Mouse (Mus musculus): ENCODE results near the gene Syt2. TPM values are rescaled to one million over a fixed set of nuclear protein-coding genes. Genes with fewer than 3 reads are reported as not detected.

Gene Syt2
- total and polyA plus RNA-seq, 2 experiments from 2014 or later = 6.2 to 19.0 TPM

GRCm38 (mm10) chr1:134700634-134701033, 54.2 kb downstream of the Syt2 start:
- 31% methylated on average over 5 of the region's 5 CpGs for WGBS
- no peaks in the 10 kb centered on the region for H3K9me3 ChIP-seq (ENCODE audit: low read length)
- no peak for TF ChIP-seq CTCF (IDR thresholded peaks at IDR 0.05)
- no peaks in the 10 kb centered on the region for H3K4me1 ChIP-seq (ENCODE audit: insufficient read depth, low read length)
- no peak overlapping the region for H3K4me3 ChIP-seq (ENCODE audit: low read depth, low read length)
- no peak overlapping the region for H3K4me2 ChIP-seq (ENCODE audit: low read depth, low read length, poor library complexity, severe bottlenecking)
- ATAC-seq (ENCODE audit: low FRiP score) (no peak), DNase-seq (ENCODE audit: low spot score) (no peak)
- H3K27me3 ChIP-seq (ENCODE audit: insufficient read depth, low read length) = no peaks in the 10 kb centered on the region
- no peak overlapping the region for H3K9ac ChIP-seq (replicated peaks; ENCODE audit: low read length, poor library complexity, severe bottlenecking)
- no peak overlapping the region for H3K27ac ChIP-seq (ENCODE audit: low read depth, low read length)
- no peaks in the 10 kb centered on the region for H3K36me3 ChIP-seq (ENCODE audit: insufficient read depth, low read length)

- 0 out of 2 replicates have a peak, but pooled peaks cover 2% of the 10 kb centered on the region for H3K27me3 ChIP-seq (ENCODE audit: insufficient read depth, low read length)
- DNase-seq (ENCODE audit: low spot score) = no peak
- no peak for TF ChIP-seq CTCF (IDR thresholded peaks at IDR 0.05)
- no peaks in the 10 kb centered on the region for H3K9me3 ChIP-seq (ENCODE audit: low read length)
- H3K27ac ChIP-seq (ENCODE audit: low read depth, low read length) = no peak overlapping the region
- ATAC-seq (ENCODE audit: low FRiP score) = no peak
- no peak overlapping the region for H3K9ac ChIP-seq (replicated peaks; ENCODE audit: low read length, poor library complexity, severe bottlenecking)
- no peaks in the 10 kb centered on the region for H3K4me1 ChIP-seq (ENCODE audit: insufficient read depth, low read length)
- no peaks in the 10 kb centered on the region for H3K36me3 ChIP-seq (ENCODE audit: insufficient read depth, low read length)
- 17% methylated on average over 6 of the region's 6 CpGs for WGBS
- H3K4me2 ChIP-seq (ENCODE audit: low read depth, low read length, poor library complexity, severe bottlenecking) = no peak overlapping the region
- no peak overlapping the region for H3K4me3 ChIP-seq (ENCODE audit: low read depth, low read length)
These were observed 54.7 kb downstream of the Syt2 start for GRCm38 (mm10) chr1:134701191-134701590.

- ATAC-seq (ENCODE audit: low FRiP score) (no peak), DNase-seq (ENCODE audit: low spot score) (no peak)
These were observed 56.8 kb downstream of the Syt2 start for GRCm38 (mm10) chr1:134703232-134703631.

GRCm38 (mm10) chr1:134704396-134705306, 58.2 kb downstream of the Syt2 start:
- DNase-seq (ENCODE audit: low spot score) (peak; percentile 56), ATAC-seq (ENCODE audit: low FRiP score) (no peak; the same call in 1 of the 2 replicates)
- Histone ChIP-seq H3K27me3 (ENCODE audit: insufficient read depth, low read length) (0 out of 2 replicates have a peak, but pooled peaks cover 4% of the 10 kb centered on the region), H3K27ac (ENCODE audit: low read depth, low read length) (no peak overlapping the region), H3K9ac (replicated peaks; ENCODE audit: low read length, poor library complexity, severe bottlenecking) (no peak overlapping the region), H3K4me2 (ENCODE audit: low read depth, low read length, poor library complexity, severe bottlenecking) (0 out of 2 replicates have a peak overlapping the region, but pooled peaks have one; percentile 13), H3K36me3 (ENCODE audit: insufficient read depth, low read length) (no peaks in the 10 kb centered on the region), H3K4me1 (ENCODE audit: insufficient read depth, low read length) (no peaks in the 10 kb centered on the region), H3K4me3 (ENCODE audit: low read depth, low read length) (no peak overlapping the region), H3K9me3 (ENCODE audit: low read length) (no peaks in the 10 kb centered on the region)
- 37% methylated on average over 22 of the region's 22 CpGs for WGBS
- peak; percentile 92 for TF ChIP-seq CTCF (IDR thresholded peaks at IDR 0.05)

More at GRCm38 (mm10) chr1:134703232-134703631, 56.8 kb downstream of the Syt2 start:
- Histone ChIP-seq H3K4me3 (ENCODE audit: low read depth, low read length) (no peak overlapping the region), H3K36me3 (ENCODE audit: insufficient read depth, low read length) (no peaks in the 10 kb centered on the region), H3K27ac (ENCODE audit: low read depth, low read length) (no peak overlapping the region), H3K9ac (replicated peaks; ENCODE audit: low read length, poor library complexity, severe bottlenecking) (no peak overlapping the region), H3K27me3 (ENCODE audit: insufficient read depth, low read length) (0 out of 2 replicates have a peak, but pooled peaks cover 4% of the 10 kb centered on the region), H3K4me2 (ENCODE audit: low read depth, low read length, poor library complexity, severe bottlenecking) (no peak overlapping the region), H3K4me1 (ENCODE audit: insufficient read depth, low read length) (no peaks in the 10 kb centered on the region), H3K9me3 (ENCODE audit: low read length) (no peaks in the 10 kb centered on the region)
- WGBS = 92% methylated on average over 2 of the region's 2 CpGs
- TF ChIP-seq CTCF (IDR thresholded peaks at IDR 0.05) = no peak

- Histone ChIP-seq H3K4me1 (ENCODE audit: insufficient read depth, low read length) (no peaks in the 10 kb centered on the region), H3K9ac (replicated peaks; ENCODE audit: low read length, poor library complexity, severe bottlenecking) (no peak overlapping the region), H3K27me3 (ENCODE audit: insufficient read depth, low read length) (peaks cover 9% of the 10 kb centered on the region; the same call in 1 of the 2 replicates), H3K4me2 (ENCODE audit: low read depth, low read length, poor library complexity, severe bottlenecking) (no peak overlapping the region), H3K9me3 (ENCODE audit: low read length) (no peaks in the 10 kb centered on the region), H3K4me3 (ENCODE audit: low read depth, low read length) (no peak overlapping the region), H3K27ac (ENCODE audit: low read depth, low read length) (no peak overlapping the region), H3K36me3 (ENCODE audit: insufficient read depth, low read length) (no peaks in the 10 kb centered on the region)
- TF ChIP-seq CTCF (IDR thresholded peaks at IDR 0.05) = no peak
- DNase-seq (ENCODE audit: low spot score) (no peak), ATAC-seq (ENCODE audit: low FRiP score) (no peak)
- whole genome bisulfite sequencing = 68% methylated on average over 2 of the region's 2 CpGs
These were observed 60.1 kb downstream of the Syt2 start for GRCm38 (mm10) chr1:134706549-134706948.

- Histone ChIP-seq H3K27ac (ENCODE audit: low read depth, low read length) (no peak overlapping the region), H3K4me2 (ENCODE audit: low read depth, low read length, poor library complexity, severe bottlenecking) (no peak overlapping the region), H3K9me3 (ENCODE audit: low read length) (no peaks in the 10 kb centered on the region), H3K27me3 (ENCODE audit: insufficient read depth, low read length) (peaks cover 9% of the 10 kb centered on the region; the same call in 1 of the 2 replicates), H3K4me1 (ENCODE audit: insufficient read depth, low read length) (no peaks in the 10 kb centered on the region), H3K4me3 (ENCODE audit: low read depth, low read length) (no peak overlapping the region), H3K36me3 (ENCODE audit: insufficient read depth, low read length) (no peaks in the 10 kb centered on the region), H3K9ac (replicated peaks; ENCODE audit: low read length, poor library complexity, severe bottlenecking) (no peak overlapping the region)
- ATAC-seq (ENCODE audit: low FRiP score) = no peak
- no peak for DNase-seq (ENCODE audit: low spot score)
- TF ChIP-seq CTCF (IDR thresholded peaks at IDR 0.05) = no peak
- WGBS = 76% methylated on average over 3 of the region's 3 CpGs
These were observed 61.0 kb downstream of the Syt2 start for GRCm38 (mm10) chr1:134707516-134707915.

All from midbrain, postnatal 0 days (tissue).